Mouse (Mus musculus) liver, adult 2 months (tissue): ENCODE measurements around the gene Gm8947. TPM values are rescaled to one million over a fixed set of nuclear protein-coding genes. Genes with fewer than 3 reads are reported as not detected.
A peak's percentile ranks its signal among the peaks of the same experiment; 100 is the strongest.
"Not testable (repeated sequence)": the region's sequence is repeated elsewhere in the genome, so short reads cannot be mapped to it uniquely, and the experiment has no call there.

Source experiments
- DNase-seq: peaks from one replicate; pipeline ENCODE4 v3.0.0-alpha.2; 2011; ENCODE audit warnings: low read depth, low spot score; ENCODE audit errors: extremely low read depth
- H3K27ac ChIP-seq: fragments of 200-500 bp; replicated peaks from 2 replicates; pipeline ENCODE4 v1.5.1; 2012; ENCODE audit warnings: low read depth, mild to moderate bottlenecking, control low read depth, inconsistent platforms, low read length; ENCODE audit not compliant: insufficient read depth
- H3K27me3 ChIP-seq: fragments of 200-500 bp; 2 replicates; pipeline ENCODE4 v1.6.1; 2012; ENCODE audit warnings: mild to moderate bottlenecking, moderate library complexity, low read length, inconsistent platforms; ENCODE audit not compliant: control insufficient read depth, insufficient read depth
- H3K36me3 ChIP-seq: fragments of 200-500 bp; 2 replicates; pipeline ENCODE4 v1.6.1; 2012; ENCODE audit warnings: low read length, inconsistent platforms; ENCODE audit not compliant: control insufficient read depth, insufficient read depth
- H3K4me1 ChIP-seq: fragments of 200-500 bp; 2 replicates; pipeline ENCODE4 v1.6.1; 2011; ENCODE audit warnings: low read length; ENCODE audit not compliant: control insufficient read depth, insufficient read depth
- H3K4me3 ChIP-seq: fragments of 200-500 bp; 2 replicates; pipeline ENCODE4 v1.5.1; 2011; ENCODE audit warnings: low read depth, mild to moderate bottlenecking, control low read depth, low read length, moderate library complexity; ENCODE audit not compliant: insufficient read depth
- H3K79me2 ChIP-seq: fragments of 200-500 bp; 2 replicates; pipeline ENCODE4 v1.6.1; 2012; ENCODE audit warnings: inconsistent platforms, mild to moderate bottlenecking, low read length, moderate library complexity; ENCODE audit not compliant: control insufficient read depth, insufficient read depth
- H3K9ac ChIP-seq: fragments of 200-500 bp; 2 replicates; pipeline ENCODE4 v1.6.1; 2012; ENCODE audit warnings: low read depth, mild to moderate bottlenecking, control low read depth, inconsistent platforms, low read length
- CTCF ChIP-seq: fragments of 200-500 bp; IDR thresholded peaks from 2 replicates; pipeline ENCODE4 v1.5.1; 2011; ENCODE audit warnings: low read depth, low read length, control low read depth
- POLR2A ChIP-seq: fragments of 200-500 bp; IDR thresholded peaks from 2 replicates; pipeline ENCODE4 v1.6.1; 2011; ENCODE audit warnings: low read length, control low read depth; ENCODE audit not compliant: insufficient read depth; ENCODE audit errors: extremely low read depth
- WGBS: fragments of 180-500 bp; shearing (Covaris S2); methylation state at CpG from one replicate; pipeline ENCODE4 v1.1.7; 2018; 5-methylcytosine and 5-hydroxymethylcytosine counted together
- polyA plus RNA-seq: library from polyadenylated mRNA; depleted of rRNA; stranded (reverse); fragments of >200 nt; gene quantifications from 2 replicates; pipeline ENCODE4 v1.2.3, GENCODE M21; 2012; rRNA removed
- total RNA-seq: library from RNA; depleted of rRNA; stranded (reverse); fragments of >200 nt; gene quantifications from 2 replicates; pipeline ENCODE4 v1.2.3, GENCODE M21; 2014; rRNA removed

Gm8947 gene
- not detected in 2 replicates for total RNA-seq
- not detected in 2 replicates for polyA plus RNA-seq

- H3K27ac ChIP-seq, H3K4me1 ChIP-seq, H3K27me3 ChIP-seq, H3K79me2 ChIP-seq, H3K9ac ChIP-seq, H3K4me3 ChIP-seq, H3K36me3 ChIP-seq, DNase-seq: not testable (repeated sequence)
- 94% methylated on average over 2 of the region's 7 CpGs for WGBS
Measured at GRCm38 (mm10) chr1:151192075-151192474, at the start of gene Gm8947. Gene Gm8947 (plus strand): TSS chr1:151192376.

- TF ChIP-seq POLR2A: no peak
- TF ChIP-seq CTCF: no peak
- DNase-seq: no peak
- 68% methylated on average over 6 of the region's 6 CpGs for WGBS
Measured at GRCm38 (mm10) chr1:151144471-151145146, 47.6 kb upstream of the Gm8947 start.

GRCm38 (mm10) chr1:151147801-151148200 lies 44.4 kb upstream of the Gm8947 start:
- DNase-seq: peak; percentile 67

More at GRCm38 (mm10) chr1:151144471-151145146, 47.6 kb upstream of the Gm8947 start:
- no peak overlapping the region for H3K9ac ChIP-seq
- no peaks in the 10 kb centered on the region for H3K27me3 ChIP-seq
- peaks cover under 1% of the 10 kb centered on the region; the same call in 1 of the 2 replicates for H3K36me3 ChIP-seq
- H3K4me1 ChIP-seq: no peaks in the 10 kb centered on the region
- no peaks in the 10 kb centered on the region for H3K79me2 ChIP-seq
- H3K27ac ChIP-seq: no peak overlapping the region
- H3K4me3 ChIP-seq: no peak overlapping the region

GRCm38 (mm10) chr1:151150211-151150610 lies 42.0 kb upstream of the Gm8947 start:
- TF ChIP-seq CTCF (no peak), POLR2A (no peak)
- WGBS: 96% methylated on average over 7 of the region's 7 CpGs
- peak overlapping the region; percentile 59; the same call in 1 of the 2 replicates for H3K27ac ChIP-seq

More at GRCm38 (mm10) chr1:151147801-151148200, 44.4 kb upstream of the Gm8947 start:
- Histone ChIP-seq H3K36me3 (no peaks in the 10 kb centered on the region), H3K4me3 (no peak overlapping the region), H3K79me2 (no peaks in the 10 kb centered on the region), H3K27me3 (no peaks in the 10 kb centered on the region), H3K4me1 (peaks cover 10% of the 10 kb centered on the region), H3K9ac (no peak overlapping the region), H3K27ac (peak overlapping the region; percentile 51; the same call in 1 of the 2 replicates)
- TF ChIP-seq POLR2A (no peak), CTCF (no peak)

GRCm38 (mm10) chr1:151151089-151151488 lies 41.1 kb upstream of the Gm8947 start:
- Histone ChIP-seq H3K4me1 (peaks cover 17% of the 10 kb centered on the region), H3K36me3 (no peaks in the 10 kb centered on the region), H3K79me2 (no peaks in the 10 kb centered on the region), H3K27me3 (no peaks in the 10 kb centered on the region), H3K4me3 (no peak overlapping the region), H3K9ac (no peak overlapping the region), H3K27ac (peak overlapping the region; percentile 69)
- WGBS: 17% methylated on average over 2 of the region's 2 CpGs
- DNase-seq: peak; percentile 95
- TF ChIP-seq POLR2A (no peak), CTCF (no peak)

More at GRCm38 (mm10) chr1:151150211-151150610, 42.0 kb upstream of the Gm8947 start:
- Histone ChIP-seq H3K79me2 (no peaks in the 10 kb centered on the region), H3K4me3 (no peak overlapping the region), H3K4me1 (peaks cover 16% of the 10 kb centered on the region), H3K36me3 (no peaks in the 10 kb centered on the region), H3K27me3 (no peaks in the 10 kb centered on the region), H3K9ac (no peak overlapping the region)
- DNase-seq: no peak

- H3K4me1 ChIP-seq: peaks cover 20% of the 10 kb centered on the region
- H3K27me3 ChIP-seq: no peaks in the 10 kb centered on the region
- peak; percentile 97 for DNase-seq
- WGBS: 16% methylated on average over 6 of the region's 6 CpGs
- TF ChIP-seq CTCF (no peak), POLR2A (no peak)
- H3K9ac ChIP-seq: peak overlapping the region; percentile 45
- peak overlapping the region; percentile 90 for H3K27ac ChIP-seq
- no peaks in the 10 kb centered on the region; the same call in 1 of the 2 replicates for H3K79me2 ChIP-seq
- H3K36me3 ChIP-seq: no peaks in the 10 kb centered on the region
- no peak overlapping the region for H3K4me3 ChIP-seq
Measured at GRCm38 (mm10) chr1:151153056-151153652, 39.0 kb upstream of the Gm8947 start.

GRCm38 (mm10) chr1:151154131-151154530 lies 38.0 kb upstream of the Gm8947 start:
- 97% methylated on average over 9 of the region's 9 CpGs for WGBS

More at GRCm38 (mm10) chr1:151154131-151154530, 38.0 kb upstream of the Gm8947 start:
- not testable (repeated sequence) for H3K4me3 ChIP-seq, DNase-seq, H3K27ac ChIP-seq, H3K9ac ChIP-seq, H3K79me2 ChIP-seq, H3K27me3 ChIP-seq, H3K36me3 ChIP-seq
- H3K4me1 ChIP-seq: peaks cover 23% of the 10 kb centered on the region
